Mouse (Mus musculus) brain, embryonic 14.5 days (tissue): ENCODE measurements at regions not wholly inside any gene's neighbourhood (a gene's known extent, or its start where the extent isn't known, plus 50 kb on each side); places are given as distances from the start of the nearest gene placed in this dataset.

Source experiments
- CTCF ChIP-seq: fragments of 200-500 bp; IDR thresholded peaks from 2 replicates; pipeline ENCODE4 v1.5.1; 2012; ENCODE audit warnings: inconsistent platforms, mild to moderate bottlenecking, moderate library complexity, borderline replicate concordance; ENCODE audit not compliant: insufficient read depth, insufficient read length; ENCODE audit errors: extremely low read depth
- POLR2A ChIP-seq: fragments of 200-500 bp; IDR thresholded peaks from 2 replicates; pipeline ENCODE4 v1.6.1; 2012; ENCODE audit warnings: mild to moderate bottlenecking, inconsistent platforms, borderline replicate concordance; ENCODE audit not compliant: poor library complexity, insufficient read depth, insufficient read length, severe bottlenecking; ENCODE audit errors: extremely low read depth

GRCm38 (mm10) chr3:18668936-18669335, 720.7 kb downstream of the Cypt12 start:
- no peak for TF ChIP-seq POLR2A
- TF ChIP-seq CTCF, result no peak
